Mouse (Mus musculus) bone marrow, adult 2 months (tissue): Measurements from ENCODE around the gene Slc4a8.

Experiments used
- CTCF ChIP-seq: fragments of 200-500 bp; IDR thresholded peaks from 2 replicates; pipeline ENCODE4 v1.5.1; 2011; ENCODE audit warnings: low read length, control low read depth; ENCODE audit not compliant: control insufficient read depth, insufficient read depth
- POLR2A ChIP-seq: fragments of 200-500 bp; IDR thresholded peaks from 2 replicates; pipeline ENCODE4 v1.6.1; 2011; ENCODE audit warnings: low read depth, mild to moderate bottlenecking, control low read depth, low read length, borderline replicate concordance; ENCODE audit not compliant: control insufficient read depth

GRCm38 (mm10) chr15:100759286-100759685 is 2.3 kb upstream of the Slc4a8 start:
- TF ChIP-seq POLR2A = no peak
- no peak for TF ChIP-seq CTCF
